Mouse (Mus musculus) stomach, embryonic 16.5 days (tissue): ENCODE measurements around the gene Atxn2. TPM values are rescaled to one million over a fixed set of nuclear protein-coding genes. Genes with fewer than 3 reads are reported as not detected.

Source experiments
- ATAC-seq: fragments of 200-750 bp; cut with Nextera tagmentation; 2 replicates; pipeline ENCODE4 v1.8.0; 2017; ENCODE audit warnings: moderate number of reproducible peaks, moderate TSS enrichment; ENCODE audit not compliant: insufficient read depth, low FRiP score
- H3K27ac ChIP-seq: fragments of 300-500 bp; sonication (generic); 2 replicates; pipeline ENCODE4 v1.5.1; 2014; ENCODE audit warnings: low read length
- H3K27me3 ChIP-seq: fragments of 300-500 bp; sonication (generic); 2 replicates; pipeline ENCODE4 v1.6.1; 2014; ENCODE audit warnings: low read length, control low read depth, mixed read lengths; ENCODE audit not compliant: control insufficient read depth, insufficient read depth
- H3K36me3 ChIP-seq: fragments of 300-500 bp; sonication (generic); 2 replicates; pipeline ENCODE4 v1.6.1; 2014; ENCODE audit warnings: low read length; ENCODE audit not compliant: control insufficient read depth, insufficient read depth
- H3K4me1 ChIP-seq: fragments of 300-500 bp; sonication (generic); 2 replicates; pipeline ENCODE4 v1.6.1; 2014; ENCODE audit warnings: low read length, control low read depth, mixed read lengths; ENCODE audit not compliant: control insufficient read depth, insufficient read depth
- H3K4me2 ChIP-seq: fragments of 300-500 bp; sonication (generic); 2 replicates; pipeline ENCODE4 v1.6.1; 2014; ENCODE audit warnings: low read depth, low read length, mixed read lengths
- H3K4me3 ChIP-seq: fragments of 300-500 bp; sonication (generic); replicated peaks from 2 replicates; pipeline ENCODE4 v1.5.1; 2014; ENCODE audit warnings: mild to moderate bottlenecking, low read length
- H3K9ac ChIP-seq: fragments of 300-500 bp; sonication (generic); 2 replicates; pipeline ENCODE4 v1.6.1; 2014; ENCODE audit warnings: low read length
- H3K9me3 ChIP-seq: fragments of 300-500 bp; sonication (generic); replicated peaks from 2 replicates; pipeline ENCODE4 v1.6.1; 2016; ENCODE audit warnings: low read length, control low read depth; ENCODE audit not compliant: control insufficient read depth
- WGBS: fragments of 180-500 bp; shearing (Covaris S2); extraction: QIAGEN DNeasy Blood & Tissue Kit; methylation state at CpG from one replicate; pipeline ENCODE4 v1.1.7; 2014; 5-methylcytosine and 5-hydroxymethylcytosine counted together
- polyA plus RNA-seq: library from polyadenylated mRNA; unstranded; fragments of >200 nt; fragmentation: Nextera tagmentation; extraction: Ambion mirVana; gene quantifications from 2 replicates; pipeline ENCODE4 v1.2.1, GENCODE M21; 2015

The Atxn2 gene
- polyA plus RNA-seq, 1 experiment from 2014 or later = 36.6 TPM

GRCm38 (mm10) chr5:121812526-121813243 is 101.5 kb downstream of the Atxn2 start:
- H3K36me3 ChIP-seq = peaks cover 11% of the 10 kb centered on the region; the same call in 1 of the 2 replicates
- no peaks in the 10 kb centered on the region for H3K4me1 ChIP-seq
- H3K9me3 ChIP-seq = no peaks in the 10 kb centered on the region
- H3K9ac ChIP-seq = no peak overlapping the region
- no peaks in the 10 kb centered on the region for H3K27me3 ChIP-seq
- no peak overlapping the region for H3K27ac ChIP-seq
- no peak overlapping the region for H3K4me3 ChIP-seq
- 78% methylated on average over 7 of the region's 7 CpGs for WGBS
- ATAC-seq = no peak
- no peak overlapping the region for H3K4me2 ChIP-seq

GRCm38 (mm10) chr5:121813744-121814143 is 102.6 kb downstream of the Atxn2 start:
- H3K9ac ChIP-seq = no peak overlapping the region
- H3K4me3 ChIP-seq = no peak overlapping the region
- no peak overlapping the region for H3K27ac ChIP-seq
- no peaks in the 10 kb centered on the region for H3K4me1 ChIP-seq
- H3K9me3 ChIP-seq = no peaks in the 10 kb centered on the region
- ATAC-seq = no peak
- WGBS = 90% methylated on average over 10 of the region's 10 CpGs
- no peak overlapping the region for H3K4me2 ChIP-seq
- peaks cover 14% of the 10 kb centered on the region for H3K36me3 ChIP-seq
- H3K27me3 ChIP-seq = no peaks in the 10 kb centered on the region

- peaks cover 14% of the 10 kb centered on the region for H3K36me3 ChIP-seq
- no peaks in the 10 kb centered on the region for H3K27me3 ChIP-seq
- H3K27ac ChIP-seq = no peak overlapping the region
- H3K4me3 ChIP-seq = no peak overlapping the region
- no peaks in the 10 kb centered on the region for H3K9me3 ChIP-seq
- no peak overlapping the region for H3K4me2 ChIP-seq
- H3K9ac ChIP-seq = no peak overlapping the region
- 43% methylated on average over 3 of the region's 3 CpGs for WGBS
- H3K4me1 ChIP-seq = peaks cover 3% of the 10 kb centered on the region; the same call in 1 of the 2 replicates
- ATAC-seq = peak; percentile 63; the same call in 1 of the 2 replicates
Observed at GRCm38 (mm10) chr5:121815067-121815466, 103.9 kb downstream of the Atxn2 start.

GRCm38 (mm10) chr5:121815867-121816380 is 104.8 kb downstream of the Atxn2 start:
- WGBS = 75% methylated on average over 8 of the region's 8 CpGs
- ATAC-seq = no peak
- H3K4me1 ChIP-seq = peaks cover 5% of the 10 kb centered on the region; the same call in 1 of the 2 replicates
- H3K9me3 ChIP-seq = no peaks in the 10 kb centered on the region
- H3K27ac ChIP-seq = no peak overlapping the region
- peaks cover 14% of the 10 kb centered on the region for H3K36me3 ChIP-seq
- no peak overlapping the region for H3K9ac ChIP-seq
- H3K4me2 ChIP-seq = no peak overlapping the region
- H3K27me3 ChIP-seq = no peaks in the 10 kb centered on the region
- H3K4me3 ChIP-seq = no peak overlapping the region

GRCm38 (mm10) chr5:121816611-121817010 is 105.5 kb downstream of the Atxn2 start:
- no peak overlapping the region for H3K27ac ChIP-seq
- H3K4me2 ChIP-seq = no peak overlapping the region
- no peaks in the 10 kb centered on the region for H3K9me3 ChIP-seq
- H3K4me1 ChIP-seq = peaks cover 5% of the 10 kb centered on the region; the same call in 1 of the 2 replicates
- H3K36me3 ChIP-seq = peaks cover 14% of the 10 kb centered on the region
- H3K4me3 ChIP-seq = no peak overlapping the region
- 86% methylated on average over 2 of the region's 2 CpGs for WGBS
- H3K27me3 ChIP-seq = no peaks in the 10 kb centered on the region
- no peak for ATAC-seq
- no peak overlapping the region for H3K9ac ChIP-seq

- no peak overlapping the region for H3K4me3 ChIP-seq
- H3K27me3 ChIP-seq = no peaks in the 10 kb centered on the region
- H3K4me1 ChIP-seq = peaks cover 5% of the 10 kb centered on the region; the same call in 1 of the 2 replicates
- no peaks in the 10 kb centered on the region for H3K9me3 ChIP-seq
- no peak for ATAC-seq
- 84% methylated on average over 9 of the region's 9 CpGs for WGBS
- peaks cover 14% of the 10 kb centered on the region for H3K36me3 ChIP-seq
- H3K27ac ChIP-seq = no peak overlapping the region
- H3K4me2 ChIP-seq = no peak overlapping the region
- H3K9ac ChIP-seq = no peak overlapping the region
Observed at GRCm38 (mm10) chr5:121817551-121817950, 106.4 kb downstream of the Atxn2 start.

- Histone ChIP-seq H3K9me3 (no peaks in the 10 kb centered on the region), H3K4me1 (peaks cover 5% of the 10 kb centered on the region; the same call in 1 of the 2 replicates), H3K9ac (no peak overlapping the region), H3K4me2 (no peak overlapping the region), H3K27me3 (no peaks in the 10 kb centered on the region), H3K36me3 (peaks cover 14% of the 10 kb centered on the region), H3K27ac (no peak overlapping the region), H3K4me3 (no peak overlapping the region)
- WGBS = 92% methylated on average over 7 of the region's 7 CpGs
- no peak for ATAC-seq
Observed at GRCm38 (mm10) chr5:121818401-121818800, 107.3 kb downstream of the Atxn2 start.

- H3K9me3 ChIP-seq = no peaks in the 10 kb centered on the region
- no peak overlapping the region for H3K4me3 ChIP-seq
- H3K27ac ChIP-seq = no peak overlapping the region
- ATAC-seq = no peak
- no peak overlapping the region for H3K9ac ChIP-seq
- H3K36me3 ChIP-seq = peaks cover 14% of the 10 kb centered on the region
- H3K4me1 ChIP-seq = peaks cover 5% of the 10 kb centered on the region; the same call in 1 of the 2 replicates
- H3K27me3 ChIP-seq = no peaks in the 10 kb centered on the region
- 95% methylated on average over 4 of the region's 4 CpGs for WGBS
- H3K4me2 ChIP-seq = no peak overlapping the region
Observed at GRCm38 (mm10) chr5:121818862-121819261, 107.7 kb downstream of the Atxn2 start.

- no peak for ATAC-seq
- Histone ChIP-seq H3K9me3 (no peaks in the 10 kb centered on the region), H3K4me2 (no peak overlapping the region), H3K9ac (no peak overlapping the region), H3K4me3 (no peak overlapping the region), H3K27ac (no peak overlapping the region), H3K4me1 (peaks cover 5% of the 10 kb centered on the region), H3K27me3 (no peaks in the 10 kb centered on the region), H3K36me3 (peaks cover 14% of the 10 kb centered on the region)
- WGBS = 78% methylated on average over 5 of the region's 5 CpGs
Observed at GRCm38 (mm10) chr5:121819559-121819958, 108.4 kb downstream of the Atxn2 start.
